Mouse (Mus musculus) erythroblast, embryonic 14.5 days (primary cell): Measurements from ENCODE around the gene Stac2.

ENCODE experiments used
- GATA1 ChIP-seq: IDR thresholded peaks from 2 replicates; pipeline ENCODE4 v1.6.1; 2012; ENCODE audit warnings: low read length, inconsistent platforms, mixed read lengths
- TAL1 ChIP-seq: IDR thresholded peaks from 3 replicates; pipeline ENCODE4 v1.6.1; 2012; ENCODE audit warnings: low read length, inconsistent platforms, mixed read lengths

DNA sequence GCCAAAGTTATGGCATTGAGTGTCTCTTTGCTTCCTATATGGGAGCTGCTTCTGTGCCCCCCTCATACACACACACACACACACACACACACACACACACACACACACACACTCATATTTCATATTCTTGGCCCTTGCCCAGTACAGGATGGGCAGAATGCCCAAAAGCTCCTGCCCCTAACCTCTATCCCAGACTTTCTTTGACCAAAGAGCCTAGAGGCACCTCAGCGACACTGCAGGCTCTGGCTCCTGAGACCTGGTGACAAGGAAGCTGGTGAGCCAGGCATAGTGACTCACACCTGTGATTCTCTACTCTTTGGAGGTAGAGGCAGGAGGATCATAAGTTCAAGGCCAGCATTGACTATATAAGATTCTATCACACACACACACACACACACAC, 32.6 kb downstream of the Stac2 start:
- TF ChIP-seq GATA1 (no peak), TAL1 (no peak)
